Mouse (Mus musculus): ENCODE measurements at regions not wholly inside any gene's neighbourhood (a gene's known extent, or its start where the extent isn't known, plus 50 kb on each side); places are given as distances from the start of the nearest gene placed in this dataset.
A peak's percentile ranks its signal among the peaks of the same experiment; 100 is the strongest.

- DNase-seq, result no peak
Measured at GRCm38 (mm10) chr16:15052389-15052923, 146.1 kb downstream of the Efcab1 start.

DNA sequence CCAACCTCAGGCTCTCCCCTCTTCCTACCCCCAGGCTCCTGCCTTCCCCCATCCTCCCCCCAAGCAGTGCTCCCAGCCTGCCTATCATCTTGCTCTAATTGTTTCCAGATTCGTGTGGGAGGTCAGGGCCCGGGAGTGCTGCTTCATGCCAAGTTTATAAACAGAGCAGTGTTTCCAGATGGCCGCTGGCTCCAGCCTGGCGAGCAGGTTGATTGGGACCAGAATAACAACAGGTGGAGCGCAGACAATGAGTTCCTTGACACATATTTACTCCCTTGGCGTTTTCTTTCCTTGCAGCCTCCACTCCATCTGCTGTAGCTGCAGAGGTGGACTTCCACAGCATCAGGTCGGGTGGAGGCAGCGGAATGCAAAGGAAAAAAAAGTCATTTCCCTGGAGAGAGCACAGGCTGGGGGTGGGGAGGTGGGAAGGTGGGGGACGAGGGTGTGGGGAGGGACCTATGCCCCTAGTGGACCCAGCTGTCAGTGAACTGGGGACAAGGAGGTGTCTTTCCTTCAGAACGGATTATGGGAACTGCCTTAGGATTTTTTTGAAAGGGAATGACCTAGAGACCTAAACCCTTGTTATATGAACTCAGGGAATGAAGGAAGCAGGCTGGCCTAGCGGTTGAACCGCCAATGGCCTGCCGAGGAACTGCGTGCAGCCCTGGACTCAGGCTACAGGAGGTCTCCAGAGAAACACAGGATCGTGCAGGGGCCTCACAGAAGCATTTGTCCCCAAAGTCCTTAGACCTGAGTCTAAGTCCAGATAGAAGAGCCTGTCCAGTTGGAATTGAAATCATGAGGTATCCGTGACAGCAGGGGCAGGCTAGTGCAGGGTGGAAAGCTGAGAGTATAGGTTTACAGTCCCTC is 146.8 kb downstream of the Efcab1 start:
- peak; percentile 17 for DNase-seq

GRCm38 (mm10) chr16:15053840-15054239 is 147.4 kb downstream of the Efcab1 start:
- DNase-seq, result no peak

DNA sequence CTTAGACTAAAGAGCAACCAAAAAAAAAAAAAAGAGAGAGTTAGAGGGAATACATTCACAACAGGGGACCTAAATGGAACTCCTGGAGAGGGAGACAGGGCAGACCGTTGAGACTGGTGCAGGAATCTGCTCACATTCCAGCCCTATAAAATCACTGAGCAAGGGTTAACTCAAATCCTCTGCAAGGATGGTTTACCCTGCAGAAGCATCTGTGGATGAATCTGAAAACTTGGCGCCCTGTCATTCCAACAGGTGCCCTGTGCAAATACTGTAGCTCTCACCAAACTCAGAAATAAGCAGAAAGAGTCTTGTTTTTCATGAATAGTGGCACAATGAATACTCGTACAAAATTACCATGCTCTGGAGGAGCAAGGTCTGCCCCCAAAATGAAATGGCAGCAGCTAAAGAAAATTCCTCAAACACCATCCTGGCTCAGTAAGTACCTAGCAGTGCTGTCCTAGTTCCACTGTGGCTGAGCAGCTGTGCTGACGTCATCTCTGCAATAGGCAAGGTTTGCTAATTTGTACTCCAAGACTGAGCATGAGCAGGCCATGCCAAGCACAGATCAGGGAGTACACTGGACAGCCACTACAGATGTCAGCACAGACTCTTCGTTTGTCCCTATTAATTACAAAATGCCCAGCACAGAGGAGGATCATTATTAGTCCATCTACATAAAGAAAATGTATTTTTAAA is 148.0 kb downstream of the Efcab1 start:
- DNase-seq, result no peak

- DNase-seq, result no peak
Measured at GRCm38 (mm10) chr16:15055697-15056096, 149.3 kb downstream of the Efcab1 start.

DNA sequence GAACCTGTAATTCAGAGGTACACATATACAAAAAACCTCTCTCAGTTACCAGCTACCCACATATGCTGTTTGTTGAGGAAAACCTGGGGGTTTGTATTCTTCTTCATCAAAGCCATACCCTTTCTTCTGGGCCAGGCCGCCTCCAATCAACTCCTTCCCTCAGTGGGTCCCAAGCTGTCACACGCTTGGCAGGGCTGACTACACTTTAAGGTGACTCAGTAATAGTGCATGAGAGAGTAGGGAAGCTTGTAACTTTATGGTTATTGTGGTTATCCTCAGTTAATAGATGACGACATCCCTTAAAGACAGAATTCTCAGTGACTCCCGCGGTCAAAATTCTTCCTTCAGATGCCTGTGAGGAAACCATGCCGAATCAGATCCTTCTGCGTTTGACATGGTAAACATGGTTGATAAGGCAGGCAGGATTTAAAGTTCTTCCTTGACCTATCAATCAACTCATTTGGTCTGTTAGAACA is 164.1 kb downstream of the Efcab1 start:
- DNase-seq, result no peak

DNA sequence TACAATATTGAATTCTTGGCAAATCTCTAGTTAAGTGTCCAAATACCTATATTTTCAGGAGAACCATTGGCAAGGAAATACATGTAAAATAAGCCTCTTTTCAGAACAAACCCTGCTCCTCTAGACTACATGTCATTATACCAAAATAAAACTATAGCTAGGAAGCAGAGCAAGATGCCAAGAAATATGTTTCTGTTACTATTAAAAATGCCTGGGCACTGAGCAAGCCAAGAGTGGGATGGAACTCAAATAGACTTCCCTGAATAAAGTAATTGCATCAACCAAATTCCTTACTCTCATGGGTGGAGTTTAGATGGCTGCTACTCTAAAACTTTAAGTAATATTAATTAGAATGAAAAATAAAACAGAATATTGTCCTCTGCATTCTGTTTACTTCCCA is 168.0 kb downstream of the Efcab1 start:
- no peak for DNase-seq

DNA sequence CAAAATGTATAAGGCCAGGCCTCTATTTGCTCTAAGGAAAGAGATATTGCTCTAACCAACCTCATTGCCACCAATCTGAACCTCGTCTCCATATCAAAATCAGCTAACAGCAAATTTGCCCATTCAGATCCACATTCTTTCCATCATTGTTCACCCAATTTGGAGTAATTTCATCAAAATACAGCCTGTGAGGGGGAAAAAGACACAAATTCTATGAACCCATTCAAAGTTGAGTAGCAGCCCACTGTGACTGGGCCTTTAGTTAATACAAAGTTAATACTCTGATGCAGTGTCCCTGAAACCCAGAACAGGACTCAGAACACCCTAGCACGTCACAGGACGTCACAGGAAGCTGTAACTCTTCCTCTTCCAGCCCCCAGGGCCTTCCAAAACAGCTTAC is 177.3 kb downstream of the Efcab1 start:
- no peak for DNase-seq

- DNase-seq, result no peak
Measured at GRCm38 (mm10) chr16:15084147-15084752, 177.8 kb downstream of the Efcab1 start.

DNA sequence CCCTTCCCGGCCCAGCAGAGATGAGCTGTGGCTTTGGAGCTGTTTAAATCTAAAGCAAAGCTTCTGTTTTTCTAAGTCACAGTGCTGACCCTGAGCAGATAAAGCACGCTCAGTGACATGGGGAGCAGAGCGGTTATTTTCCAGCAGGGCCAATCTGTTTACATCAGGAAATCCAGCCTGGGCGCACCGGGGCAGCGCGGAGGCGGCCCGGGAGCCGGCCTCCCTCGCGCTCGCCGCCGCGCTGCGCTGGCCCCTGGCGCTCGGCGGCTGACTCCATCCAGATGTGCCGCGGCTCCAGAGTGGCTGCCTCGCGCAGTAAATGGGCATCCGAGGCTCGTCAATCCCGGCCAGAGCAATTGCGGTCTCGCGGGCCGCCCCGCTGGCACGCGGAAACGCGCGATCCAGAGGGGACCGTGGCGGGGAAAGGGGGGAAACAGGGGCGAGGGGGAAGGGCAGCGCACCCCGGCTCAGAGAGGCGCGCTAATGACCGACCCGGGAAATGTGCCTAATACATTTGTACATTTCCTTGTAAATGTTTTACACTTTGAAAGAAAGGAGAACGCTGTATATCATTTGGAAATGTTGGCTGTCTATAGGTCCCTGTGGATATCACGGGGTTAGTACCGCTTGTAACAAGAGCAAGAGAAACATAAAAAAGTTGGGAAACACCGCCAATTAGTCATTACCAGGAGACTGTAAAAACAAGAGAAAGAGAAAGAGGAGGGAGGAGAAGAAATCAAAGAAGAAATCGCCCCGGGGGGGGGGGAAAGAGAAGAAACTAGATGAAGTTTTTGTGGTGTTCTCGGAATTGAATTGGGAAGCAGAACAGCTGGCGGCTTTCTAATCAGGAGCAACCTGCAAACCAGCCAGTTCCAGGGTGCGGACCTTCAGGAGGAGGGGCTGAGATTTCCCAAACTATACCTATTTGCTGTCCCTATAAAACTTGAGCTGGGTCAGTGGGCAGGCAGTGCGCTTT is 178.6 kb downstream of the Efcab1 start:
- peak; percentile 5 for DNase-seq

- no peak for DNase-seq
Measured at GRCm38 (mm10) chr16:15086556-15086955, 180.2 kb downstream of the Efcab1 start.

- no peak for DNase-seq
Measured at GRCm38 (mm10) chr16:15103938-15104337, 197.5 kb downstream of the Efcab1 start.

- DNase-seq, result no peak
Measured at GRCm38 (mm10) chr16:15107234-15107633, 200.8 kb downstream of the Efcab1 start.

GRCm38 (mm10) chr16:15113131-15113530 is 204.1 kb upstream of the Gm21897 start:
- DNase-seq, result no peak

GRCm38 (mm10) chr16:15113989-15114556 is 203.2 kb upstream of the Gm21897 start:
- no peak for DNase-seq

DNA sequence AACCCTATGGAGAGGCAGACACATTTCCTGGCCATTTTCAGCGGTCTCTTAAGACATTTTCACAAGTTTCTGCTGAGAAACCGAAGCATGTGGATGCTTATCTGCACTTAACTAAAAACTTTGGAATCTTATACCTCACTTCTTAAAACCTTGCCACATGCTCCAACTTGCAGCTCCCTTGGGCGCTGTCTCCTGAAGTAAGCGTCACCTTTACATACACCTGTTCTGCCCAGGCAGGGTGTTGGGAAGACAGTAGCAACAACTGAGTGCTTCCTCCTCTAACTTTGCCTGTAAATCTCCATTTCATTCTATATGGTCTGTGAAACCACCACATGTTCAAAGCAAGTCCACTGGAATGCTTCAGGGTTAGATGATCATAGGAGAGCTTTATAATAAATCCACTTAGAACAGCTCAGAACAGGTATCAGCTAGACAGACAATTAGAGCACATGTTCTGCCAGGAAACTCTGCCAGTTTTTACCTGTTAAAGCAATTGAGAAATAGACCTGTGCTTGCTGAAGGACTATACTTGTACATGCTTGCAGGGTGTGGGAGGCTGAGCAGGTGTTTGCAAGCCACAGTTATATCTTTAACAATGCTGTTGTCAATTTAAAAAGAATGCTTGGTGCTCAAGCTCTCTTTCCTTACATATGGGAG is 202.6 kb upstream of the Gm21897 start:
- no peak for DNase-seq

- no peak for DNase-seq
Measured at GRCm38 (mm10) chr16:15115386-15115785, 201.9 kb upstream of the Gm21897 start.

- DNase-seq, result no peak
Measured at GRCm38 (mm10) chr16:15119799-15120198, 197.5 kb upstream of the Gm21897 start.

DNA sequence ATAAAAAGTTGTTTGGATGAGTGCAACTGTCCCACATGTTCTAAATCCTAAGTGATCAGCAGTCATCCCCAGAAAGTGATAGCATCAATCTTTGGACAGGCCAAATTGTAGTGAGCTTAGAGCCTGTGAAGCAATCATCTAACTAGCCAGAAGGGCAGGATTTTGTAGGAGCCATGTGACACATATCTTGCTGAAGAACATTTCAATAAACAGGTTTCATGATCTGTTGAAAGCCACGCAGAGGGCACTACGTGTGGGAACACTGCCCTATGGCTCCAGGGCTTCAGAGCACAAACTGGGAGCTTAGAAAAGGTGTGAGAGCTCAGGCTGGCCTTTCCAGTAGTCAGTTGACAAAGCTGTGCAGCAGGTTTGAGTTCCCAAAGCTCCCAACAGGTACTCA is 188.3 kb upstream of the Gm21897 start:
- DNase-seq, result no peak

DNA sequence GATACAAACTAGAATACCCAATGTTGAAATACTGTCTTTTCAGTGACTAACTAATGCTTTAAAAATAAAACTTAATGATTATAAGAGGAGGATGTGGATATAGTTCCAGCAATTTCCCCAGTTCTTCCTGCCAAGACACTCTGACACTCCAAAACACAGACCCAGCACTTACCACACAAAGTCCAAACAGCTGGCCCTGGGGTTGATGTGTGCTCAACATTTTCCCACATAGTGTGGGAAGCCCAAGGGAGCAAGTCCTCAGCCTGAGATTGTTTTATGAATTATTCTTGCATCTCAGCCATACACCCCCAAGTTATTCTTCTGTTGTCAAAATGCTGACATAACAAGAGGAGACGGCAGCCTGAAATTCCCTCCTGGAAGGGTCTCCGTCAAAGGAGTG is 187.5 kb upstream of the Gm21897 start:
- no peak for DNase-seq

GRCm38 (mm10) chr16:15157852-15158251 is 159.4 kb upstream of the Gm21897 start:
- no peak for DNase-seq
